Mouse (Mus musculus): ENCODE measurements around the gene Nphs1. TPM values are rescaled to one million over a fixed set of nuclear protein-coding genes. Genes with fewer than 3 reads are reported as not detected.
A peak's percentile ranks its signal among the peaks of the same experiment; 100 is the strongest.

The Nphs1 gene
- polyA plus RNA-seq, 1 experiment from 2014 or later = 0.37 TPM

- H3K9me3 ChIP-seq (replicated peaks; ENCODE audit: control insufficient read depth, low read length) = no peaks in the 10 kb centered on the region
- 85% methylated on average over 3 of the region's 3 CpGs for WGBS (ENCODE audit: insufficient replicate concordance)
- H3K9ac ChIP-seq (ENCODE audit: low read depth, low read length) = no peak overlapping the region
- no peak for ATAC-seq (replicated peaks; ENCODE audit: insufficient number of reproducible peaks, low FRiP score, low TSS enrichment)
- no peak overlapping the region for H3K27ac ChIP-seq (ENCODE audit: low read depth, low read length)
- H3K4me3 ChIP-seq (ENCODE audit: low read depth, low read length) = no peak overlapping the region
- peaks cover 1% of the 10 kb centered on the region; the same call in 1 of the 2 replicates for H3K36me3 ChIP-seq (ENCODE audit: control insufficient read depth, insufficient read depth, low read length)
- no peak overlapping the region for H3K4me2 ChIP-seq
- H3K4me1 ChIP-seq (ENCODE audit: control insufficient read depth, insufficient read depth, low read length) = no peaks in the 10 kb centered on the region; the same call in 1 of the 2 replicates
- H3K27me3 ChIP-seq (ENCODE audit: control insufficient read depth, insufficient read depth, low read length) = peaks cover 7% of the 10 kb centered on the region; the same call in 1 of the 2 replicates
These were observed 37.4 kb upstream of the Nphs1 start for GRCm38 (mm10) chr7:30420673-30421072.

DNA sequence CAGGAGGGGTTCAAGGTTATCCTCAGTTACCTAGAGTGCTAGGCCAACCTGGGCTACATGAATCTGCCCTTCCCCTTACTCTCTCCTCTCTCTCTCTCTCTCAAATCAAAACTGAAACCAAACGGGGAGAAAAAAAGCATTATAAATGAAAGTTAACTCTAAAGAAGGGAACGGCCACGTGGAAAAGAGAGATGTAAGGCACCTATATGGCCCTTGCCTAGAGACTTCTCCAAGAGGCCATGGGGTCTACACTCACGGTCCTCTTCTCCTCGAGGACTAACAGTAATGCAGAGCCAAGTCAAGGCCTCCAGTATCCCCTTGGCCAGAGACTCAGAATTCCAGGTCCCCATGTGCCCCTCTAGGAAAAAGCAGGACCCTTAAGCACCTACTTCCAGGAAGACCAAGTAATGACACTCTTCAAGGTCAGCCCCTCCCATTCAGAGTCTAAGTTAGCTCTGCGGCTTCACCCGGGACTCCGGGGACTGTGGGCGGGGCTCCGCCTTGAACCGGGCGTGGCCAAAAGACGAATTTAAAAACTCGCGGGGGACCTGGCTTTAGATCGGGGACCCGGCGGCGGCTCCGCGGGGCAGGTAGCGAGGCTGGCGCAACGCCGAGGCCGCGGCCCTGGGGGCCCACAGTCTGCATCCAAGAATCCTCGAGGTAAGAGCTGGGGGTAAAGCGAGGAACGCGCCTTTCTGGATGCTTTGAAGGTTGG, 36.8 kb upstream of the Nphs1 start, which contains the start of gene Nfkbid:
Gene Nfkbid, plus strand, starts transcription at position 558 of the 715 bp plus-strand sequence.
- Histone ChIP-seq H3K27ac (ENCODE audit: low read depth, low read length) (peak within 1 kb of the TSS; percentile 41; the same call in 1 of the 2 replicates), H3K27me3 (ENCODE audit: control insufficient read depth, insufficient read depth, low read length) (peaks cover 7% of the 10 kb centered on the region; the same call in 1 of the 2 replicates), H3K4me1 (ENCODE audit: control insufficient read depth, insufficient read depth, low read length) (no peaks in the 10 kb centered on the region; the same call in 1 of the 2 replicates), H3K4me3 (ENCODE audit: low read depth, low read length) (peak within 1 kb of the TSS; percentile 54), H3K4me2 (peak within 1 kb of the TSS; percentile 96), H3K9ac (ENCODE audit: low read depth, low read length) (peak within 1 kb of the TSS; percentile 71), H3K9me3 (replicated peaks; ENCODE audit: control insufficient read depth, low read length) (no peaks in the 10 kb centered on the region), H3K36me3 (ENCODE audit: control insufficient read depth, insufficient read depth, low read length) (peaks cover 2% of the 10 kb centered on the region; the same call in 1 of the 2 replicates)
- 9% methylated on average over 31 of the region's 31 CpGs for WGBS (ENCODE audit: insufficient replicate concordance)
- ATAC-seq (replicated peaks; ENCODE audit: insufficient number of reproducible peaks, low FRiP score, low TSS enrichment) = no peak

GRCm38 (mm10) chr7:30421890-30422435, 36.2 kb upstream of the Nphs1 start:
- Histone ChIP-seq H3K4me1 (ENCODE audit: control insufficient read depth, insufficient read depth, low read length) (no peaks in the 10 kb centered on the region; the same call in 1 of the 2 replicates), H3K4me2 (peak overlapping the region; percentile 96), H3K9me3 (replicated peaks; ENCODE audit: control insufficient read depth, low read length) (no peaks in the 10 kb centered on the region), H3K36me3 (ENCODE audit: control insufficient read depth, insufficient read depth, low read length) (peaks cover 2% of the 10 kb centered on the region; the same call in 1 of the 2 replicates), H3K27ac (ENCODE audit: low read depth, low read length) (0 out of 2 replicates have a peak overlapping the region, but pooled peaks have one; percentile 16), H3K4me3 (ENCODE audit: low read depth, low read length) (peak overlapping the region; percentile 54), H3K9ac (ENCODE audit: low read depth, low read length) (peak overlapping the region; percentile 71), H3K27me3 (ENCODE audit: control insufficient read depth, insufficient read depth, low read length) (peaks cover 7% of the 10 kb centered on the region; the same call in 1 of the 2 replicates)
- WGBS (ENCODE audit: insufficient replicate concordance) = under 1% methylated on average over 45 of the region's 45 CpGs
- ATAC-seq (replicated peaks; ENCODE audit: insufficient number of reproducible peaks, low FRiP score, low TSS enrichment) = peak; percentile 46

- H3K9ac ChIP-seq (ENCODE audit: low read depth, low read length) = peak overlapping the region; percentile 71; the same call in 1 of the 2 replicates
- H3K4me3 ChIP-seq (ENCODE audit: low read depth, low read length) = peak overlapping the region; percentile 54
- H3K4me2 ChIP-seq = peak overlapping the region; percentile 96
- WGBS (ENCODE audit: insufficient replicate concordance) = 10% methylated on average over 9 of the region's 9 CpGs
- H3K4me1 ChIP-seq (ENCODE audit: control insufficient read depth, insufficient read depth, low read length) = no peaks in the 10 kb centered on the region; the same call in 1 of the 2 replicates
- H3K9me3 ChIP-seq (replicated peaks; ENCODE audit: control insufficient read depth, low read length) = no peaks in the 10 kb centered on the region
- no peak for ATAC-seq (replicated peaks; ENCODE audit: insufficient number of reproducible peaks, low FRiP score, low TSS enrichment)
- peaks cover 7% of the 10 kb centered on the region; the same call in 1 of the 2 replicates for H3K27me3 ChIP-seq (ENCODE audit: control insufficient read depth, insufficient read depth, low read length)
- peaks cover 2% of the 10 kb centered on the region; the same call in 1 of the 2 replicates for H3K36me3 ChIP-seq (ENCODE audit: control insufficient read depth, insufficient read depth, low read length)
- peak overlapping the region; percentile 41; the same call in 1 of the 2 replicates for H3K27ac ChIP-seq (ENCODE audit: low read depth, low read length)
These were observed 35.6 kb upstream of the Nphs1 start for GRCm38 (mm10) chr7:30422560-30422959.

DNA sequence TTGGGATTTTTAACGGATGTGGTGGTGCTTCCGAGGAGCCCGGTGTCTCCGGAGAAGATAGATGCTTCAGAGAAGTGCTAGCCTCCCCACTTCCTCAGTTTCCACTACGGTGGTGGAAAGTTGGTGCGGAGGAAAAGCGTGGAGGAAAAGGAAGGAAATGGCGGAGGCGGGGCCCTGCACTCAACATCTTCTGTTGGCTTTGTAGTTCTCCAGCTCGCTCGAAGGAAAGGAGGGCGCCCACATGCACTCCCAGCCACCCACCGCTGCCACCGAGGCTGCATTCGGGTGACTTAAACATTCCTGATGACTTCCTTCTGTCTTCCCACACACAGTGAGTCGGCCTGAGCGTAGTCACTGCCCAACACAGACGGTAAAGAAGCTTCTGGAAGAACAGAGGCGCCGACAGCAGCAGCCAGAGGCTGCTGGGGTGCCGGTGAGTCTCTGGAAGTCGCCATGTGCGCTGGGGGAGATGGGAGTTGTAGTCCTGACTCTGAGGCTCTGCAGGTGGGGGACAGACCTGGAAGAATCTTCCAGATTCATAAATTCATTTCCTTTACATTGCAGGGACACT, 35.0 kb upstream of the Nphs1 start:
- ATAC-seq (replicated peaks; ENCODE audit: insufficient number of reproducible peaks, low FRiP score, low TSS enrichment) = no peak
- peak overlapping the region; percentile 96 for H3K4me2 ChIP-seq
- no peaks in the 10 kb centered on the region for H3K9me3 ChIP-seq (replicated peaks; ENCODE audit: control insufficient read depth, low read length)
- peaks cover 7% of the 10 kb centered on the region; the same call in 1 of the 2 replicates for H3K27me3 ChIP-seq (ENCODE audit: control insufficient read depth, insufficient read depth, low read length)
- H3K4me3 ChIP-seq (ENCODE audit: low read depth, low read length) = peak overlapping the region; percentile 54
- H3K36me3 ChIP-seq (ENCODE audit: control insufficient read depth, insufficient read depth, low read length) = peaks cover 2% of the 10 kb centered on the region; the same call in 1 of the 2 replicates
- no peaks in the 10 kb centered on the region; the same call in 1 of the 2 replicates for H3K4me1 ChIP-seq (ENCODE audit: control insufficient read depth, insufficient read depth, low read length)
- peak overlapping the region; percentile 71 for H3K9ac ChIP-seq (ENCODE audit: low read depth, low read length)
- H3K27ac ChIP-seq (ENCODE audit: low read depth, low read length) = 0 out of 2 replicates have a peak overlapping the region, but pooled peaks have one; percentile 41
- WGBS (ENCODE audit: insufficient replicate concordance) = 29% methylated on average over 23 of the region's 23 CpGs

DNA sequence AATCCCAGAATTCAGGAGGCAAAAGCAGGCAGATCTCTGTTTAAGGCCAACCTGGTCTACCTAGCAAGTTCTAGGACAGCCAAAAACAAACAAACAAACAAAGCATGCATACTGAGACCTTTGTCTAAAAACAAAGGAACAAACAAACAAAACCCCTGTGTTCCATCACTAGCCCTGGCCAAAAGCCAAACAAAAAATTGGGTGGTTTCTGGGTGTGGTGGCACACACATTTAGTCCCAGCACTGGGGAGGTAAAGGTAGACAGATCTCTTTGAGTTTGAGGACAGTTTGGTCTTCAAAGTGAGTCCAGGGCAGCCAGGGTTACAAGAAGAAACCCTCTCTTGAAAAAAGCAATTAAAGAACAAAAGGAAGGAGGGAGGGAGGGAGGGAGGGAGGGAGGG, 28.8 kb upstream of the Nphs1 start:
- H3K27ac ChIP-seq (ENCODE audit: low read depth, low read length) = no peak overlapping the region
- no peaks in the 10 kb centered on the region for H3K4me1 ChIP-seq (ENCODE audit: control insufficient read depth, insufficient read depth, low read length)
- no peak overlapping the region for H3K4me2 ChIP-seq
- no peaks in the 10 kb centered on the region for H3K9me3 ChIP-seq (replicated peaks; ENCODE audit: control insufficient read depth, low read length)
- H3K36me3 ChIP-seq (ENCODE audit: control insufficient read depth, insufficient read depth, low read length) = peaks cover 2% of the 10 kb centered on the region; the same call in 1 of the 2 replicates
- H3K4me3 ChIP-seq (ENCODE audit: low read depth, low read length) = no peak overlapping the region
- H3K9ac ChIP-seq (ENCODE audit: low read depth, low read length) = no peak overlapping the region
- no peak for ATAC-seq (replicated peaks; ENCODE audit: insufficient number of reproducible peaks, low FRiP score, low TSS enrichment)
- no peaks in the 10 kb centered on the region for H3K27me3 ChIP-seq (ENCODE audit: control insufficient read depth, insufficient read depth, low read length)

- H3K4me3 ChIP-seq (ENCODE audit: low read depth, low read length) = no peak overlapping the region
- H3K27me3 ChIP-seq (ENCODE audit: control insufficient read depth, insufficient read depth, low read length) = peaks cover 2% of the 10 kb centered on the region
- H3K4me2 ChIP-seq = no peak overlapping the region
- ATAC-seq (replicated peaks; ENCODE audit: insufficient number of reproducible peaks, low FRiP score, low TSS enrichment) = no peak
- 33% methylated on average over 2 of the region's 2 CpGs for WGBS (ENCODE audit: insufficient replicate concordance)
- no peaks in the 10 kb centered on the region for H3K4me1 ChIP-seq (ENCODE audit: control insufficient read depth, insufficient read depth, low read length)
- no peak overlapping the region for H3K27ac ChIP-seq (ENCODE audit: low read depth, low read length)
- peaks cover 2% of the 10 kb centered on the region; the same call in 1 of the 2 replicates for H3K36me3 ChIP-seq (ENCODE audit: control insufficient read depth, insufficient read depth, low read length)
- H3K9ac ChIP-seq (ENCODE audit: low read depth, low read length) = no peak overlapping the region
- H3K9me3 ChIP-seq (replicated peaks; ENCODE audit: control insufficient read depth, low read length) = no peaks in the 10 kb centered on the region
These were observed 27.9 kb upstream of the Nphs1 start for GRCm38 (mm10) chr7:30430191-30430590.

DNA sequence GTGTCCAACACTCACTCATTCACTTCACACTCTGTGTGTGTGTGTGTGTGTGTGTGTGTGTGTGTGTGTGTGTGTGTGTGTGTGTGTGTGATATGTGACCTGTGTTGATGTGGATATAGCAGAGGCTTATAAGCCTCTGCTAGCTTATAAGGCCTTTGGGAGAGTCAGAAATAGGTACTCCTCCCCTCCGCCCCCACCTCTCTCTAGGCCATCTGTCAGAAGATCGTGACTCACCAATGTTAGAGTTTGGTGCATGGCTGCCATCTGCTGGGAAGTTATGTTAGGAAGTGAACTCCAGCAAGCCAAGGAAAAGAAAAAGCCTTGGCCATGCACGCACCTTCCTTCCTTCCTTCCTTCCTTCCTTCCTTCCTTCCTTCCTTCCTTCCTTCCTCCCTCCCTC, 26.3 kb upstream of the Nphs1 start:
- WGBS (ENCODE audit: insufficient replicate concordance) = 9% methylated on average over 3 of the region's 3 CpGs
- Histone ChIP-seq H3K9me3 (replicated peaks; ENCODE audit: control insufficient read depth, low read length) (no peaks in the 10 kb centered on the region), H3K4me1 (ENCODE audit: control insufficient read depth, insufficient read depth, low read length) (no peaks in the 10 kb centered on the region), H3K27me3 (ENCODE audit: control insufficient read depth, insufficient read depth, low read length) (peaks cover 13% of the 10 kb centered on the region), H3K36me3 (ENCODE audit: control insufficient read depth, insufficient read depth, low read length) (no peaks in the 10 kb centered on the region), H3K4me2 (no peak overlapping the region), H3K9ac (ENCODE audit: low read depth, low read length) (no peak overlapping the region), H3K27ac (ENCODE audit: low read depth, low read length) (no peak overlapping the region), H3K4me3 (ENCODE audit: low read depth, low read length) (no peak overlapping the region)
- ATAC-seq (replicated peaks; ENCODE audit: insufficient number of reproducible peaks, low FRiP score, low TSS enrichment) = no peak

Data from heart, embryonic 11.5 days (tissue).